Mouse (Mus musculus): ENCODE results near the gene Ccl9. TPM values are rescaled to one million over a fixed set of nuclear protein-coding genes. Genes with fewer than 3 reads are reported as not detected.

The Ccl9 gene
- polyA plus RNA-seq, 1 experiment, result 1.7 TPM

DNA sequence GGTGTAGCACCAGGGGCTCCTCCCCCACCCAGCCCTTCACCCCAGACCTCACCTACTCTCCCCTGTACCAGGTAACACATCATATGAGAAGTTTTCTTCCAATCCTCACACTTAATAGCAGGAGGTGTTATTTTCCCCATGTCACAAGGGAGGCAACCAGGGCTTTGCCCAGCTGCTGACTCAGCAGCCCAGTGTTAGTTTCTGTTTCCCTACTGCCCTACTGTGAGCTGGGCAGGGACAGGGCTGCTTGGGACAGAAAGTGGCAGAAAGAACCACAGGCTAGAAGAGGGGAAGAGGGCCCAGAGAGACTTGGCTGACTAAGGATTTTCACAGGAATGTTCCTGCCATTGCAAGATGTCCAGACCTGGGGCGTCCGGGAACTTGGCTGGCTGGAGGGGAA is 37.5 kb downstream of the Ccl9 start:
- TF ChIP-seq CTCF (conservative IDR thresholded peaks at IDR 0.05; ENCODE audit: insufficient read depth, insufficient read length, low read depth, low read length) (no peak), POLR2A (IDR thresholded peaks at IDR 0.05; ENCODE audit: low read depth, low read length) (no peak)
- no peak overlapping the region for H3K27ac ChIP-seq (ENCODE audit: insufficient read depth, low read depth, low read length)
- no peaks in the 10 kb centered on the region for H3K36me3 ChIP-seq (ENCODE audit: control insufficient read depth, insufficient read depth, low read length)
- DNase-seq, result no peak
- H3K27me3 ChIP-seq (replicated peaks; ENCODE audit: control insufficient read depth, insufficient read depth, low read length), result no peaks in the 10 kb centered on the region
- WGBS, result 92% methylated on average over 2 of the region's 2 CpGs
- H3K4me1 ChIP-seq (ENCODE audit: control insufficient read depth, insufficient read depth, low read length), result no peaks in the 10 kb centered on the region; the same call in 1 of the 2 replicates
- no peak overlapping the region for H3K4me3 ChIP-seq (ENCODE audit: insufficient read depth, low read depth, low read length)

- H3K27ac ChIP-seq (ENCODE audit: insufficient read depth, low read depth, low read length), result peak overlapping the region; percentile 30; the same call in 1 of the 2 replicates
- peaks cover 3% of the 10 kb centered on the region; the same call in 1 of the 2 replicates for H3K4me1 ChIP-seq (ENCODE audit: control insufficient read depth, insufficient read depth, low read length)
- no peaks in the 10 kb centered on the region for H3K27me3 ChIP-seq (replicated peaks; ENCODE audit: control insufficient read depth, insufficient read depth, low read length)
- peak; percentile 63 for DNase-seq
- no peak overlapping the region for H3K4me3 ChIP-seq (ENCODE audit: insufficient read depth, low read depth, low read length)
- WGBS, result 33% methylated on average over 3 of the region's 3 CpGs
- H3K36me3 ChIP-seq (ENCODE audit: control insufficient read depth, insufficient read depth, low read length), result no peaks in the 10 kb centered on the region
- TF ChIP-seq POLR2A (IDR thresholded peaks at IDR 0.05; ENCODE audit: low read depth, low read length), result no peak
- no peak for TF ChIP-seq CTCF (conservative IDR thresholded peaks at IDR 0.05; ENCODE audit: insufficient read depth, insufficient read length, low read depth, low read length)
These were observed 39.6 kb downstream of the Ccl9 start for GRCm38 (mm10) chr11:83538705-83539314.

DNA sequence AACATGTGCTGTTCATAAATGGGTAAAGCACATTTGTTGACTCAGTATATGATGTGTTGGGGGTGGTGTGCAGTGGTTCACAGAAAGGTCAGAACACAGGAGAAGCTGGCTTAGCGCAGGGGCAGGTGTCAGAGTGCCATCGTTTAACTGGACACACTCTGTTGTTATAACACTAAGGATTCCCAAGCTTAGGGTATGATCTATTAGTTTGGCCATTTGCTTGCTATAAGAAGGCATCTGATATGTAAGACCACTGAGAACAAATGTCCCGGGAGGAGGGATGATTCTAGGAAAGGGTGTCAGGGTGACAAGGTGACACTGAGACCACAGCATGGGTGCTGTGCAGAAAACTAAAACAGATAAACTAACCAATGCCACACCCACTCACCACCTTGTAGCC is 41.6 kb downstream of the Ccl9 start:
- no peak for TF ChIP-seq POLR2A (IDR thresholded peaks at IDR 0.05; ENCODE audit: low read depth, low read length)
- TF ChIP-seq CTCF (conservative IDR thresholded peaks at IDR 0.05; ENCODE audit: insufficient read depth, insufficient read length, low read depth, low read length), result no peak
- H3K4me3 ChIP-seq (ENCODE audit: insufficient read depth, low read depth, low read length), result no peak overlapping the region
- no peaks in the 10 kb centered on the region for H3K36me3 ChIP-seq (ENCODE audit: control insufficient read depth, insufficient read depth, low read length)
- 74% methylated on average over 3 of the region's 3 CpGs for WGBS
- no peak for DNase-seq
- peaks cover 3% of the 10 kb centered on the region; the same call in 1 of the 2 replicates for H3K4me1 ChIP-seq (ENCODE audit: control insufficient read depth, insufficient read depth, low read length)
- H3K27me3 ChIP-seq (replicated peaks; ENCODE audit: control insufficient read depth, insufficient read depth, low read length), result no peaks in the 10 kb centered on the region
- H3K27ac ChIP-seq (ENCODE audit: insufficient read depth, low read depth, low read length), result no peak overlapping the region

- 34% methylated on average over 13 of the region's 13 CpGs for WGBS
- peak overlapping the region; percentile 11; the same call in 1 of the 2 replicates for H3K4me3 ChIP-seq (ENCODE audit: insufficient read depth, low read depth, low read length)
- H3K36me3 ChIP-seq (ENCODE audit: control insufficient read depth, insufficient read depth, low read length), result no peaks in the 10 kb centered on the region
- peak; percentile 91 for DNase-seq
- TF ChIP-seq POLR2A (IDR thresholded peaks at IDR 0.05; ENCODE audit: low read depth, low read length), result no peak
- TF ChIP-seq CTCF (conservative IDR thresholded peaks at IDR 0.05; ENCODE audit: insufficient read depth, insufficient read length, low read depth, low read length), result no peak
- peaks cover 3% of the 10 kb centered on the region; the same call in 1 of the 2 replicates for H3K4me1 ChIP-seq (ENCODE audit: control insufficient read depth, insufficient read depth, low read length)
- H3K27ac ChIP-seq (ENCODE audit: insufficient read depth, low read depth, low read length), result no peak overlapping the region
- no peaks in the 10 kb centered on the region for H3K27me3 ChIP-seq (replicated peaks; ENCODE audit: control insufficient read depth, insufficient read depth, low read length)
These were observed 43.6 kb downstream of the Ccl9 start for GRCm38 (mm10) chr11:83534609-83535423.

DNA sequence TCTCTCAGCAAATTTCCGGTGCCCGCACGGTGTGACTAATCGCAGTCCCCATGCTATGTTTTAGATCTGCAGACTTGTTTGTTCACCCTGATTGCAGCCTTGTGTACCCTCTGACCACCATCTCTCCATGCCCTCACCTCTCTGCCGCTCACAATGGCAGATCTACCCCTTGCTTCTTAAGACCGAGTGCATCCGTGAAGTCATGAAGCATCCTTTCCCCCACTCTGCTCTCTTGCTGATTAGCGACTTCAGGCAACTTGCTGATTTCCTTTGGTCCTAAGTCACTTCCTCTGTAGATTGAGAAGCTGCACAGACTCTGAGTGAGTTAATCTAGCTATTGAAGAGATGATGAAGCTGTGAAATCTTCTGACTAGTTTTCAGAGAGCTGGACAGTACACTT is 44.3 kb downstream of the Ccl9 start:
- Histone ChIP-seq H3K27me3 (replicated peaks; ENCODE audit: control insufficient read depth, insufficient read depth, low read length) (no peaks in the 10 kb centered on the region), H3K27ac (ENCODE audit: insufficient read depth, low read depth, low read length) (no peak overlapping the region), H3K4me1 (ENCODE audit: control insufficient read depth, insufficient read depth, low read length) (peaks cover 3% of the 10 kb centered on the region; the same call in 1 of the 2 replicates), H3K4me3 (ENCODE audit: insufficient read depth, low read depth, low read length) (no peak overlapping the region), H3K36me3 (ENCODE audit: control insufficient read depth, insufficient read depth, low read length) (no peaks in the 10 kb centered on the region)
- DNase-seq, result no peak
- TF ChIP-seq CTCF (conservative IDR thresholded peaks at IDR 0.05; ENCODE audit: insufficient read depth, insufficient read length, low read depth, low read length) (no peak), POLR2A (IDR thresholded peaks at IDR 0.05; ENCODE audit: low read depth, low read length) (no peak)
- 58% methylated on average over 8 of the region's 8 CpGs for WGBS

DNA sequence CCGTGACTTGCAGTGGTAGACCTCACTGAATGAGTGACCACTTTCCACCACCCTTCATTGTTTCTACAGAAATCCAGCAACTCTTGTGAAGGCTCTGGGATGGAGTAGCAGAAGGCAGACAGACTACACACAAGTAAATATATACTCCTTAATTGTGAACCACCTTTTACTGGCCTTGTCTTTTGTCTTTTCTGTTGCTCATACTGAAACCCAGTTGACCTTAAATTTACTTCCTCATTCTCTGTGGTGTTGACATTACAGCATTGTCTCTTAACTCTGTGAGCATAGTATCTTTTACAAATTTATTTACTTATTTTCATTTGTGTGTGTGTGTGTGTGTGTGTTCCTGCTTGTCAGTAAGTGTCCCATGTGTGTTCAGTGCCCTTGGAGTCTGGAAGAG is 45.2 kb downstream of the Ccl9 start:
- DNase-seq, result no peak
- WGBS, result 88% methylated on average over 1 of the region's 1 CpGs
- Histone ChIP-seq H3K4me1 (ENCODE audit: control insufficient read depth, insufficient read depth, low read length) (0 out of 2 replicates have a peak, but pooled peaks cover 3% of the 10 kb centered on the region), H3K27me3 (replicated peaks; ENCODE audit: control insufficient read depth, insufficient read depth, low read length) (no peaks in the 10 kb centered on the region), H3K36me3 (ENCODE audit: control insufficient read depth, insufficient read depth, low read length) (no peaks in the 10 kb centered on the region), H3K27ac (ENCODE audit: insufficient read depth, low read depth, low read length) (no peak overlapping the region), H3K4me3 (ENCODE audit: insufficient read depth, low read depth, low read length) (no peak overlapping the region)
- TF ChIP-seq CTCF (conservative IDR thresholded peaks at IDR 0.05; ENCODE audit: insufficient read depth, insufficient read length, low read depth, low read length), result no peak
- TF ChIP-seq POLR2A (IDR thresholded peaks at IDR 0.05; ENCODE audit: low read depth, low read length), result no peak

DNA sequence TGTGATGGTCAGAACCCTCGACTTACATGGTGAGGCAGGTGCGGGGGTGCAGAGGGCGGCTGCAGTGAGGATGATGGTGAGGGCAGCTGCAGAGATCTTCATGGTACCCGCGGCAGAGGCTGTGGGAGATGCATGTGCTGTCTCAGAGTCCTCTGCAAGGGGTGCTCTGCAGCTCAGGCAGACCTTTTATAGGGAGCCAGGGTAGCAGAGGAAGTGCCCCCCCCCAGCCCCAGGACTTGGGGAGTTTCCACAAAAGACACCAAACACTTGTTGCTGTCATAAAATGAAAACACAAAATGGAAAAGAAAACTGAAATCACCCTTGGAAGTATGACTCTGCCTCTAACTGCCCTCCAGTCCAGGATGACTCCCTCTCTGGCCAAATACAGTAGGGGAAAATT is 48.1 kb downstream of the Ccl9 start, which contains the start of gene Ccl5:
TSS of gene Ccl5 (minus strand) at position 159 of the 400 bp plus-strand sequence.
- no peak within 1 kb of the TSS for H3K4me3 ChIP-seq (ENCODE audit: insufficient read depth, low read depth, low read length)
- H3K36me3 ChIP-seq (ENCODE audit: control insufficient read depth, insufficient read depth, low read length), result no peaks in the 10 kb centered on the region
- 0 out of 2 replicates have a peak, but pooled peaks cover 3% of the 10 kb centered on the region for H3K4me1 ChIP-seq (ENCODE audit: control insufficient read depth, insufficient read depth, low read length)
- TF ChIP-seq POLR2A (IDR thresholded peaks at IDR 0.05; ENCODE audit: low read depth, low read length) (no peak), CTCF (conservative IDR thresholded peaks at IDR 0.05; ENCODE audit: insufficient read depth, insufficient read length, low read depth, low read length) (no peak)
- WGBS, result 87% methylated on average over 5 of the region's 5 CpGs
- no peak for DNase-seq
- H3K27ac ChIP-seq (ENCODE audit: insufficient read depth, low read depth, low read length), result no peak within 1 kb of the TSS
- H3K27me3 ChIP-seq (replicated peaks; ENCODE audit: control insufficient read depth, insufficient read depth, low read length), result no peaks in the 10 kb centered on the region
